Mouse (Mus musculus) ES-CJ7 (cell line): ENCODE data around the gene Slc2a9.
"Not testable (repeated sequence)": the region's sequence is repeated elsewhere in the genome, so short reads cannot be mapped to it uniquely, and the experiment has no call there.

Experiments
- DNase-seq: peaks from one replicate; pipeline ENCODE4 v3.0.0; 2011; ENCODE audit warnings: low read depth, low spot score

Slc2a9 gene

GRCm38 (mm10) chr5:38504116-38504515 lies 1.2 kb upstream of the Slc2a9 start:
- DNase-seq, result no peak

GRCm38 (mm10) chr5:38500043-38500442 lies 2.9 kb downstream of the Slc2a9 start:
- DNase-seq, result no peak

- DNase-seq, result no peak
Observed at GRCm38 (mm10) chr5:38499316-38499811, 3.6 kb downstream of the Slc2a9 start.

- no peak for DNase-seq
Observed at GRCm38 (mm10) chr5:38498479-38498878, 4.5 kb downstream of the Slc2a9 start.

GRCm38 (mm10) chr5:38496491-38497057 lies 6.4 kb downstream of the Slc2a9 start:
- DNase-seq, result no peak

GRCm38 (mm10) chr5:38493890-38494289 lies 9.1 kb downstream of the Slc2a9 start:
- DNase-seq, result peak; percentile 31

GRCm38 (mm10) chr5:38491763-38492162 lies 11.2 kb downstream of the Slc2a9 start:
- no peak for DNase-seq

GRCm38 (mm10) chr5:38489739-38490138 lies 13.2 kb downstream of the Slc2a9 start:
- DNase-seq, result no peak

GRCm38 (mm10) chr5:38488673-38489615 lies 14.0 kb downstream of the Slc2a9 start:
- DNase-seq, result peak; percentile 28

- DNase-seq, result peak; percentile 35
Observed at GRCm38 (mm10) chr5:38488026-38488425, 14.9 kb downstream of the Slc2a9 start.

- no peak for DNase-seq
Observed at GRCm38 (mm10) chr5:38487247-38487646, 15.7 kb downstream of the Slc2a9 start.

GRCm38 (mm10) chr5:38485946-38486345 lies 17.0 kb downstream of the Slc2a9 start:
- no peak for DNase-seq

GRCm38 (mm10) chr5:38483518-38484110 lies 19.3 kb downstream of the Slc2a9 start:
- no peak for DNase-seq

- DNase-seq, result no peak
Observed at GRCm38 (mm10) chr5:38480822-38481707, 21.9 kb downstream of the Slc2a9 start.

- no peak for DNase-seq
Observed at GRCm38 (mm10) chr5:38479908-38480725, 22.8 kb downstream of the Slc2a9 start.

GRCm38 (mm10) chr5:38479545-38479907 lies 23.4 kb downstream of the Slc2a9 start:
- not testable (repeated sequence) for DNase-seq

- DNase-seq, result no peak
Observed at GRCm38 (mm10) chr5:38479027-38479426, 23.9 kb downstream of the Slc2a9 start.

GRCm38 (mm10) chr5:38477731-38478445 lies 25.1 kb downstream of the Slc2a9 start:
- DNase-seq, result peak; percentile 17

- no peak for DNase-seq
Observed at GRCm38 (mm10) chr5:38476861-38477565, 25.9 kb downstream of the Slc2a9 start.
